In the genomic region with DNA sequence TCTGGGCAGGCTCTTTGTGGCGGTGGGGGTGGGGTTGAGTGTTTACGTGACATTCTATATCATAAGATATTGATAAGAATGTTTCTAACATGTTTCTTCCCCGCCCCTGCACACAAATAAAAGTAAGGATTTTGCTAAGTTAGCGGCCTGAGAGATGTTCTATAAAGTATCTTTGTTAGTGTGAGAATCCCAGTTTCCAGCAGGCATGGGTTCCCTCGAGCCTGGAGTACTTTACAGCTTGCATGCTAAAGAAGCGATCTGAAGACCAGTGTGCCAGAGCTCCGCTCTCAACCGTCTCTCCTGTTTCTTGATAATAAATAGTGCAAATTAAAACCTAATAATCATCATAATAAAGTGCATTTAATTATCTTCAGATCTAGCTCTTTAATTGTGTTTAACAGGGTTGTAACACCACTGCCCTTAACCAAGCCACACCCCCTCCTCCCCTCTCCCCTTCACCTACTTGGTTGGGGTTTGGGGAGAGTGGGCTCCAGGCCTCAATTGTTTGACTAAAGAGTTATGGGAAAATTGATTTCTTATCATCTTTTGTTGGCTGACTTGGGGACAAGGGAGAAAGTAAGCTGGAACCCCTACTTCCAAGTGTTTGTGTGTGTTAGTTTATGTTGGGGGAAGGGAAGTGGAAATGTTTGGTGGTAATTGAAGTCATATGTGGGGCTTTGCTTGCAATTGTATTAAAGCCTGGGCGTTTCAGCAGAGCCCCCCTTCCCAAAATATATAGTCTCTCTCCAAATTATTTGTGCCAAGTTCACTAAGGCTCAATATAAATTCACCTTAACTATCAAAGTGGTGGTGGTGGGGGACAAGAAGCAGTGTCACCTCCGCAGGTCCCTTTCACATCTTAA, we compare ENCODE assay signal across 11 mouse cellular contexts. TPM values are rescaled to one million over a fixed set of nuclear protein-coding genes. Genes with fewer than 3 reads are reported as not detected.
DNase-seq lines count a peak whose midpoint lies in the region; ATAC-seq lines count a peak whose summit lies in the region.
"Had no signal": no experiment of that assay in that cellular context is flagged by ENCODE, and none has a peak within 500 bp of the region (broad histone marks: within the 10 kb centered on the region; RNA-seq: fewer than 3 reads in every experiment).

No protein-coding gene starts in this region.

- H3K9ac ChIP-seq in liver, embryonic 11.5 days (ENCODE audit: low read depth, low read length): no peak overlapping the region
- no peak overlapping the region for H3K9ac ChIP-seq in liver, embryonic 12.5 days
- H3K9ac ChIP-seq in forebrain, embryonic 14.5 days (ENCODE audit: low read length): peak overlapping the region; percentile 96
- H3K9ac ChIP-seq in limb, embryonic 11.5 days (ENCODE audit: low read length): peak overlapping the region; percentile 90
- peak overlapping the region; percentile 12; the same call in 1 of the 2 replicates for H3K9ac ChIP-seq in neural tube, embryonic 15.5 days (replicated peaks)

- peak overlapping the region; percentile 53 for H3K4me3 ChIP-seq in liver, embryonic 11.5 days (ENCODE audit: low read depth, low read length)
- no peak overlapping the region for H3K4me3 ChIP-seq in liver, embryonic 12.5 days
- H3K4me3 ChIP-seq in forebrain, embryonic 14.5 days (ENCODE audit: low read depth, low read length): peak overlapping the region; percentile 91
- H3K4me3 ChIP-seq in limb, embryonic 11.5 days (ENCODE audit: low read depth, low read length): peak overlapping the region; percentile 99
- peak overlapping the region; percentile 72 for H3K4me3 ChIP-seq in neural tube, embryonic 15.5 days (replicated peaks)

- DNase-seq in liver, embryonic 11.5 days (ENCODE audit: low spot score): no peak
- DNase-seq in forebrain, embryonic 14.5 days (ENCODE audit: low spot score): no peak
- peak; percentile 70 for DNase-seq in limb, embryonic 11.5 days (ENCODE audit: low spot score)
- DNase-seq in spleen, postnatal 10 days (ENCODE audit: low spot score in 2 of 2): no peak
- DNase-seq in left cerebral cortex, adult 8-10 months (ENCODE audit: low spot score in 2 of 2): no peak
- DNase-seq in cerebellum, adult 9-10 months: no peak
- DNase-seq: kidney, postnatal 36 days; lung, postnatal 36 days; thymus, postnatal 4 days had no signal

- H3K4me1 ChIP-seq in liver, embryonic 11.5 days (replicated peaks; ENCODE audit: control insufficient read depth, insufficient read depth, low read length): no peaks in the 10 kb centered on the region
- peaks cover 18% of the 10 kb centered on the region for H3K4me1 ChIP-seq in liver, embryonic 12.5 days
- H3K4me1 ChIP-seq in forebrain, embryonic 14.5 days (ENCODE audit: control insufficient read depth, insufficient read depth, low read length): peaks cover 31% of the 10 kb centered on the region
- peaks cover 40% of the 10 kb centered on the region for H3K4me1 ChIP-seq in limb, embryonic 11.5 days (ENCODE audit: control insufficient read depth, insufficient read depth, low read length)
- peaks cover 63% of the 10 kb centered on the region for H3K4me1 ChIP-seq in neural tube, embryonic 15.5 days

- H3K9me3 ChIP-seq in liver, embryonic 11.5 days (ENCODE audit: control insufficient read depth, low read length): no peaks in the 10 kb centered on the region
- H3K9me3 ChIP-seq in liver, embryonic 12.5 days (replicated peaks): no peaks in the 10 kb centered on the region
- no peaks in the 10 kb centered on the region for H3K9me3 ChIP-seq in forebrain, embryonic 14.5 days (replicated peaks; ENCODE audit: control insufficient read depth, low read length)
- no peaks in the 10 kb centered on the region for H3K9me3 ChIP-seq in limb, embryonic 11.5 days (ENCODE audit: control insufficient read depth, low read length)
- H3K9me3 ChIP-seq in neural tube, embryonic 15.5 days (replicated peaks): no peaks in the 10 kb centered on the region

- peak overlapping the region; percentile 50; the same call in 1 of the 2 replicates for H3K4me2 ChIP-seq in liver, embryonic 11.5 days
- H3K4me2 ChIP-seq in liver, embryonic 12.5 days: no peak overlapping the region; the same call in 1 of the 2 replicates
- peak overlapping the region; percentile 60 for H3K4me2 ChIP-seq in forebrain, embryonic 14.5 days (ENCODE audit: low read length)
- H3K4me2 ChIP-seq in limb, embryonic 11.5 days (ENCODE audit: low read depth, severe bottlenecking): peak overlapping the region; percentile 53
- H3K4me2 ChIP-seq in neural tube, embryonic 15.5 days: peak overlapping the region; percentile 90

- WGBS in liver, embryonic 11.5 days: 35% methylated on average over 10 of the region's 10 CpGs
- 40% methylated on average over 10 of the region's 10 CpGs for WGBS in liver, embryonic 12.5 days (ENCODE audit: insufficient replicate concordance)
- 4% methylated on average over 10 of the region's 10 CpGs for whole genome bisulfite sequencing in forebrain, embryonic 14.5 days
- 2% methylated on average over 10 of the region's 10 CpGs for WGBS in limb, embryonic 11.5 days
- WGBS in neural tube, embryonic 15.5 days: 13% methylated on average over 10 of the region's 10 CpGs

- ATAC-seq in liver, embryonic 11.5 days (replicated peaks; ENCODE audit: low FRiP score): no peak
- ATAC-seq in liver, embryonic 12.5 days: no peak
- ATAC-seq in forebrain, embryonic 14.5 days: no peak
- ATAC-seq in limb, embryonic 11.5 days (ENCODE audit: insufficient number of reproducible peaks, low FRiP score, low TSS enrichment, low read depth): no peak
- ATAC-seq in neural tube, embryonic 15.5 days (ENCODE audit: low FRiP score): no peak

- no peak overlapping the region for H3K27ac ChIP-seq in liver, embryonic 11.5 days (ENCODE audit: low read depth, low read length)
- H3K27ac ChIP-seq in liver, embryonic 12.5 days: no peak overlapping the region
- no peak overlapping the region for H3K27ac ChIP-seq in forebrain, embryonic 14.5 days (ENCODE audit: low read depth, low read length)
- peak overlapping the region; percentile 90 for H3K27ac ChIP-seq in limb, embryonic 11.5 days (replicated peaks; ENCODE audit: low read depth, low read length)
- no peak overlapping the region for H3K27ac ChIP-seq in neural tube, embryonic 15.5 days (replicated peaks)

- H3K36me3 ChIP-seq in liver, embryonic 11.5 days (ENCODE audit: control insufficient read depth, insufficient read depth, low read length): no peaks in the 10 kb centered on the region
- no peaks in the 10 kb centered on the region for H3K36me3 ChIP-seq in liver, embryonic 12.5 days
- H3K36me3 ChIP-seq in forebrain, embryonic 14.5 days (ENCODE audit: control insufficient read depth, insufficient read depth, low read length): no peaks in the 10 kb centered on the region
- no peaks in the 10 kb centered on the region for H3K36me3 ChIP-seq in limb, embryonic 11.5 days (ENCODE audit: control insufficient read depth, insufficient read depth, low read length)
- no peaks in the 10 kb centered on the region for H3K36me3 ChIP-seq in neural tube, embryonic 15.5 days

- peaks cover 60% of the 10 kb centered on the region for H3K27me3 ChIP-seq in liver, embryonic 11.5 days (replicated peaks; ENCODE audit: control insufficient read depth, insufficient read depth, low read length)
- H3K27me3 ChIP-seq in liver, embryonic 12.5 days (replicated peaks): peaks cover 92% of the 10 kb centered on the region
- no peaks in the 10 kb centered on the region for H3K27me3 ChIP-seq in forebrain, embryonic 14.5 days (replicated peaks; ENCODE audit: control insufficient read depth, insufficient read depth, low read length)
- H3K27me3 ChIP-seq in limb, embryonic 11.5 days (ENCODE audit: control insufficient read depth, insufficient read depth, low read length): 0 out of 2 replicates have a peak, but pooled peaks cover 4% of the 10 kb centered on the region
- H3K27me3 ChIP-seq in neural tube, embryonic 15.5 days (replicated peaks): no peaks in the 10 kb centered on the region

RNA-seq across cellular contexts. Expression of gene Fzd2, which starts 3.7 kb away (rescaled TPM):
- 8.4 and 9.0 TPM in 2 replicates for polyA plus RNA-seq in liver, embryonic 11.5 days (2014; fragmentation: Nextera tagmentation; extraction: Ambion mirVana)
- 3.5 and 4.7 TPM in 2 replicates for polyA plus RNA-seq in liver, embryonic 12.5 days (2016; fragmentation: Nextera tagmentation; extraction: Ambion mirVana)
- 18.6 and 19.2 TPM in 2 replicates for polyA plus RNA-seq in forebrain, embryonic 14.5 days (2014; fragmentation: Nextera tagmentation; extraction: Ambion mirVana)
- 57.2 and 57.4 TPM in 2 replicates for polyA plus RNA-seq in limb, embryonic 11.5 days (2014; fragmentation: Nextera tagmentation; extraction: Ambion mirVana)
- polyA plus RNA-seq in neural tube, embryonic 15.5 days (2015; fragmentation: Nextera tagmentation; extraction: Ambion mirVana): 8.0 and 10.8 TPM in 2 replicates
- total RNA-seq in left cerebral cortex, adult 8-10 months (2022): 10 to 100 TPM in 1 of 4 experiments, 1 to 10 TPM in 3; 7.4 to 10.5 (median 9.6) TPM

RNA-seq across cellular contexts. Expression of gene Gm11627, which starts 28.7 kb away (rescaled TPM):
- polyA plus RNA-seq in liver, embryonic 11.5 days (2014; fragmentation: Nextera tagmentation; extraction: Ambion mirVana): 1.2 and 1.4 TPM in 2 replicates
- 0.51 and 0.96 TPM in 2 replicates for polyA plus RNA-seq in liver, embryonic 12.5 days (2016; fragmentation: Nextera tagmentation; extraction: Ambion mirVana)
- 6.8 and 9.8 TPM in 2 replicates for polyA plus RNA-seq in forebrain, embryonic 14.5 days (2014; fragmentation: Nextera tagmentation; extraction: Ambion mirVana)
- polyA plus RNA-seq in limb, embryonic 11.5 days (2014; fragmentation: Nextera tagmentation; extraction: Ambion mirVana): 3.9 and 4.2 TPM in 2 replicates
- 6.6 and 7.1 TPM in 2 replicates for polyA plus RNA-seq in neural tube, embryonic 15.5 days (2015; fragmentation: Nextera tagmentation; extraction: Ambion mirVana)
- total RNA-seq in left cerebral cortex, adult 8-10 months (2022): 1 to 10 TPM; 2.7 to 5.8 (median 4.2) TPM

RNA-seq across cellular contexts. Expression of gene Gpatch8, which starts 51.7 kb away (rescaled TPM):
- 30.0 and 35.4 TPM in 2 replicates for polyA plus RNA-seq in liver, embryonic 11.5 days (2014; fragmentation: Nextera tagmentation; extraction: Ambion mirVana)
- 25.8 and 26.5 TPM in 2 replicates for polyA plus RNA-seq in liver, embryonic 12.5 days (2016; fragmentation: Nextera tagmentation; extraction: Ambion mirVana)
- 32.6 and 47.7 TPM in 2 replicates for polyA plus RNA-seq in forebrain, embryonic 14.5 days (2014; fragmentation: Nextera tagmentation; extraction: Ambion mirVana)
- 52.9 and 55.0 TPM in 2 replicates for polyA plus RNA-seq in limb, embryonic 11.5 days (2014; fragmentation: Nextera tagmentation; extraction: Ambion mirVana)
- polyA plus RNA-seq in neural tube, embryonic 15.5 days (2015; fragmentation: Nextera tagmentation; extraction: Ambion mirVana): 68.2 and 71.6 TPM in 2 replicates
- total RNA-seq in left cerebral cortex, adult 8-10 months (2022): 10 to 100 TPM; 53.4 to 64.9 (median 58.6) TPM

RNA-seq across cellular contexts. Expression of gene Meioc, which starts 55.6 kb away (rescaled TPM):
- polyA plus RNA-seq in liver, embryonic 11.5 days (2014; fragmentation: Nextera tagmentation; extraction: Ambion mirVana): 0.25 and 0.36 TPM in 2 replicates
- 0.20 and 0.26 TPM in 2 replicates for polyA plus RNA-seq in liver, embryonic 12.5 days (2016; fragmentation: Nextera tagmentation; extraction: Ambion mirVana)
- 0.09 and 0.14 TPM in 2 replicates for polyA plus RNA-seq in forebrain, embryonic 14.5 days (2014; fragmentation: Nextera tagmentation; extraction: Ambion mirVana)
- 0.35 and 1.2 TPM in 2 replicates for polyA plus RNA-seq in limb, embryonic 11.5 days (2014; fragmentation: Nextera tagmentation; extraction: Ambion mirVana)
- polyA plus RNA-seq in neural tube, embryonic 15.5 days (2015; fragmentation: Nextera tagmentation; extraction: Ambion mirVana): 0.19 and 0.27 TPM in 2 replicates
- not detected for total RNA-seq in left cerebral cortex, adult 8-10 months (2022)

Comparison
In these comparisons a context has a peak if more than half of its experiments do, and no peak if none do; other contexts are left out.
1. H3K9ac ChIP-seq: peak in forebrain, embryonic 14.5 days (single experiment), limb, embryonic 11.5 days (single experiment) and neural tube, embryonic 15.5 days (single experiment); none in liver, embryonic 11.5 days (single experiment) and liver, embryonic 12.5 days (single experiment).